Mouse (Mus musculus) embryonic facial prominence, embryonic 13.5 days (tissue): ENCODE results near the gene Gm9745. TPM values are rescaled to one million over a fixed set of nuclear protein-coding genes. Genes with fewer than 3 reads are reported as not detected.
A peak's percentile ranks its signal among the peaks of the same experiment; 100 is the strongest.
"Not testable (repeated sequence)": the region's sequence is repeated elsewhere in the genome, so short reads cannot be mapped to it uniquely, and the experiment has no call there.

Experiments
- ATAC-seq: fragments of 200-750 bp; cut with Nextera tagmentation; 2 replicates; pipeline ENCODE4 v1.8.0; 2017; ENCODE audit warnings: low read depth; ENCODE audit not compliant: insufficient number of reproducible peaks, insufficient read depth, low FRiP score, low TSS enrichment
- H3K27ac ChIP-seq: fragments of 300-500 bp; sonication (generic); 2 replicates; pipeline ENCODE4 v1.5.1; 2015; ENCODE audit warnings: moderate library complexity, mild to moderate bottlenecking, inconsistent platforms
- H3K27me3 ChIP-seq: fragments of 300-500 bp; sonication (generic); 2 replicates; pipeline ENCODE4 v1.6.1; 2015; ENCODE audit warnings: mild to moderate bottlenecking, inconsistent platforms
- H3K36me3 ChIP-seq: fragments of 300-500 bp; sonication (generic); 2 replicates; pipeline ENCODE4 v1.6.1; 2015; ENCODE audit warnings: mild to moderate bottlenecking, inconsistent platforms
- H3K4me1 ChIP-seq: fragments of 300-500 bp; sonication (generic); 2 replicates; pipeline ENCODE4 v1.6.1; 2015; ENCODE audit warnings: inconsistent platforms
- H3K4me2 ChIP-seq: fragments of 300-500 bp; sonication (generic); 2 replicates; pipeline ENCODE4 v1.6.1; 2015; ENCODE audit warnings: moderate library complexity, mild to moderate bottlenecking, inconsistent platforms
- H3K4me3 ChIP-seq: fragments of 300-500 bp; sonication (generic); 2 replicates; pipeline ENCODE4 v1.5.1; 2015; ENCODE audit warnings: mild to moderate bottlenecking, inconsistent platforms
- H3K9ac ChIP-seq: fragments of 300-500 bp; sonication (generic); 2 replicates; pipeline ENCODE4 v1.6.1; 2015; ENCODE audit warnings: mild to moderate bottlenecking, inconsistent platforms
- H3K9me3 ChIP-seq: fragments of 300-500 bp; sonication (generic); 2 replicates; pipeline ENCODE4 v1.6.1; 2016; ENCODE audit warnings: inconsistent platforms
- WGBS: fragments of 180-500 bp; shearing (Covaris S2); methylation state at CpG from one replicate; pipeline ENCODE4 v1.1.7; 2015; ENCODE audit warnings: mixed read lengths; 5-methylcytosine and 5-hydroxymethylcytosine counted together
- polyA plus RNA-seq: library from polyadenylated mRNA; unstranded; fragments of >200 nt; fragmentation: Nextera tagmentation; extraction: Ambion mirVana; gene quantifications from 2 replicates; pipeline ENCODE4 v1.2.1, GENCODE M21; 2015

The Gm9745 gene
- polyA plus RNA-seq, 1 experiment from 2014 or later, result not detected

DNA sequence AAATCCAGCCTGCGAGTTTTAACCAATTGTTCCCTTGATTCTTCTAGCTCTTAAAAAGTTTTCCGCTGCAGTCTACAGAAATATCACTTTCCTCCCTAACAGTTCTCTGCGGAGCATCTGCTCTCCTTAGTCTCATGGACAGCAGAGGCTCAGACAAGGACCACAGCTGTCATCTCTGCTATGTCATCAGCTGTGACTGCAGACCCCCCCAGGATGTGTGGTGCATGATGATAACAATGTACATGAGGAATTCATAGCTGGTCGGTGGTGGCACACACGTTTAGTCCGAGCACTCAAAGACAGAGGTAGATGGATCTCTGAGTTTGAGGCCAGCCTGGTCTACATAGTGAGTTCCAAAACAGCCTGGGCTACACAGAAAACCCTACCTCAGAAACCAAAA lies 11.5 kb upstream of the Gm9745 start:
- H3K4me1 ChIP-seq, H3K4me2 ChIP-seq, H3K27me3 ChIP-seq, H3K36me3 ChIP-seq, ATAC-seq, H3K4me3 ChIP-seq, H3K9ac ChIP-seq, H3K9me3 ChIP-seq, H3K27ac ChIP-seq: not testable (repeated sequence)
- 89% methylated on average over 6 of the region's 6 CpGs for WGBS

DNA sequence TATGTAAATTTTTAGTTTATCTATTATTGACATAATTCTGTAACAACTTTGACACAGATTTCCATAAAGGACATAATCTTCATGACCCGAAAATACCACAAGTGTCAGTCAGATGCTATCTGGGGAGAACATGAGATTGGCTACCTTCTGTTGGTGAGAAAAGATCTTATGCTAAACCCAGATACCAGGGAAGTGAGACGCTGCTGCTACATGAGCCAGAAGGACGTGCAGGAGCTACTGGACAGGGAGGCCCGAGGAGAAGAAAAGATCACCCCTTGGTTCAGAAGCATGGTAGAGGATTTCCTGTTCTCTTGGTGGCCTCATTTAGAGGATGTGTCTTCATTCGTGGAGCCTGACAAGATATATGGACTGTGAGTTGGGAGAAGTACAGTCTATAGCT lies 11.0 kb upstream of the Gm9745 start:
- not testable (repeated sequence) for H3K4me2 ChIP-seq, H3K27me3 ChIP-seq, H3K4me3 ChIP-seq, H3K4me1 ChIP-seq, ATAC-seq, H3K9me3 ChIP-seq, H3K27ac ChIP-seq, H3K36me3 ChIP-seq, H3K9ac ChIP-seq
- WGBS, result 63% methylated on average over 1 of the region's 5 CpGs

DNA sequence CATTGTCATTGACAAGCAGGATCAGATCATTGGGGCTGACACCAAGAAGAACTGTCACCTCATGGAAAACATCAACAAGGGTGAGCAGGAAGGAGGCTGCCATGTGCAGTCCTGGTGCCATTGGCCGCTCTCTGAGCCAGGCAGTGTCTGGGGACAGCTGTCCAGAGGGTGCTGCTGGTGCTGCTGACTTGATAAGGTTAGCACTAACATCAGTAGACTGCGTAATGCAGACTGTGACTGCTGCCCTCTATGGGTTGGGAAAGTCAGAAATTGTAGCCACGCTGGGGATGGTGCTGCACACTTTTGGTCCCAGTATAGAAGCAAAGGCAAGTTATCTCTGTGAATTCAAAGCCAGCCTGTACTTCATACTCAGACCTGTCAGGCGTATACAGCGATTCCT lies 8.8 kb upstream of the Gm9745 start:
- ATAC-seq, H3K4me1 ChIP-seq, H3K27me3 ChIP-seq, H3K4me3 ChIP-seq, H3K27ac ChIP-seq, H3K9ac ChIP-seq, H3K9me3 ChIP-seq, H3K4me2 ChIP-seq, H3K36me3 ChIP-seq: not testable (repeated sequence)
- no CpG with 5 or more reads among the region's 5 CpGs for WGBS

DNA sequence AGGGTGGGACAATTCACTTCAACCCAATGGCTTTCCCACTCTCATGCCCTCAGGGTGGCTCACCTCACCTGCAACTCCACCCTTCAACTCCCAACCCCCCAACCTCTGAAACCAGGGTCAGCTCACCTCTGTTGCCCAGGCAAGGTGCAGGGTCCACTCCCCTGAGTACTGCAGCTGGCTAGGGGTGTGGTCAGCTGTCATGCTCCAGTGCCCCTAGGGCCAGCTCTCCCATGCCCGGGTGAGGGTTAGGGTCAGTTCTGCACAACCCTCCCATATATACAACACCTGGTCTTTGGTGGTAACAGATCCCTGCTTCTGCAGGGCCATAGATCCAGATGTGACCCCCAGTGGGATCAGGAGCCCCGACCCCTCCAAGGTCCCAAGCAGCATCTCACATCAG lies 7.1 kb upstream of the Gm9745 start:
- H3K4me2 ChIP-seq, ATAC-seq: not testable (repeated sequence)
- 68% methylated on average over 2 of the region's 2 CpGs for WGBS

DNA sequence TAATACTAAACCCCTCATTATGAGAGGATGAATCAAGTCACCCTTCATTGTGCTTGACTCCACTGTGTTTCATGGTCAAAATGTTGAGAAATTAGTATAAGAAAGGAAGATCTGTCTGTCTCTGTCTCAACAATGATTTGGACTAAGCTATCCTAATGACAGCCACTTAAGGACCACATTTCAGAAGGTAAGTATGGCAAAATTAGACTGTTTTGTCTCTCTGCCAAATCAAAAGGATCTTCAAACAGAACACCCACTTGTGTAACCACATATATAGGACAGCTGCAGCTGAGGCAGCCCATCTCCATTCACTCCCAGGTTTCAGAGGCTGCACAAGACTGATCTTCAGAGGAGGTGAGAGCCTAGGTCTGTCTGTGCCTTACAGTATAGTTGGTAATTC lies 4.5 kb upstream of the Gm9745 start, which contains the start of gene Idi2:
Idi2 (plus strand) TSS at position 301 of the 400 bp plus-strand sequence.
- not testable (repeated sequence) for H3K4me2 ChIP-seq, H3K36me3 ChIP-seq, ATAC-seq, H3K9me3 ChIP-seq, H3K27ac ChIP-seq, H3K4me1 ChIP-seq, H3K4me3 ChIP-seq, H3K27me3 ChIP-seq, H3K9ac ChIP-seq

More for the DNA sequence above, 7.1 kb upstream of the Gm9745 start:
- not testable (repeated sequence) for H3K4me1 ChIP-seq, H3K27me3 ChIP-seq, H3K4me3 ChIP-seq, H3K9ac ChIP-seq, H3K27ac ChIP-seq, H3K36me3 ChIP-seq, H3K9me3 ChIP-seq

DNA sequence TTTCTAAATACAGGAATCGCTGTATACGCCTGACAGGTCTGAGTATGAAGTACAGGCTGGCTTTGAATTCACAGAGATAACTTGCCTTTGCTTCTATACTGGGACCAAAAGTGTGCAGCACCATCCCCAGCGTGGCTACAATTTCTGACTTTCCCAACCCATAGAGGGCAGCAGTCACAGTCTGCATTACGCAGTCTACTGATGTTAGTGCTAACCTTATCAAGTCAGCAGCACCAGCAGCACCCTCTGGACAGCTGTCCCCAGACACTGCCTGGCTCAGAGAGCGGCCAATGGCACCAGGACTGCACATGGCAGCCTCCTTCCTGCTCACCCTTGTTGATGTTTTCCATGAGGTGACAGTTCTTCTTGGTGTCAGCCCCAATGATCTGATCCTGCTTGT lies 4.2 kb downstream of the Gm9745 start:
- not testable (repeated sequence) for H3K4me3 ChIP-seq
- no CpG with 5 or more reads among the region's 5 CpGs for WGBS

DNA sequence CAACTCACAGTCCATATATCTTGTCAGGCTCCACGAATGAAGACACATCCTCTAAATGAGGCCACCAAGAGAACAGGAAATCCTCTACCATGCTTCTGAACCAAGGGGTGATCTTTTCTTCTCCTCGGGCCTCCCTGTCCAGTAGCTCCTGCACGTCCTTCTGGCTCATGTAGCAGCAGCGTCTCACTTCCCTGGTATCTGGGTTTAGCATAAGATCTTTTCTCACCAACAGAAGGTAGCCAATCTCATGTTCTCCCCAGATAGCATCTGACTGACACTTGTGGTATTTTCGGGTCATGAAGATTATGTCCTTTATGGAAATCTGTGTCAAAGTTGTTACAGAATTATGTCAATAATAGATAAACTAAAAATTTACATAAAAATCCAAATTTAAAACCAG lies 6.3 kb downstream of the Gm9745 start:
- H3K9me3 ChIP-seq, H3K4me3 ChIP-seq, H3K36me3 ChIP-seq, H3K9ac ChIP-seq, H3K27me3 ChIP-seq, H3K27ac ChIP-seq, ATAC-seq, H3K4me1 ChIP-seq, H3K4me2 ChIP-seq: not testable (repeated sequence)
- WGBS, result 40% methylated on average over 1 of the region's 5 CpGs

More for the DNA sequence above, 4.2 kb downstream of the Gm9745 start:
- not testable (repeated sequence) for H3K9me3 ChIP-seq, H3K27ac ChIP-seq, H3K27me3 ChIP-seq, H3K9ac ChIP-seq, ATAC-seq, H3K4me2 ChIP-seq, H3K4me1 ChIP-seq, H3K36me3 ChIP-seq

DNA sequence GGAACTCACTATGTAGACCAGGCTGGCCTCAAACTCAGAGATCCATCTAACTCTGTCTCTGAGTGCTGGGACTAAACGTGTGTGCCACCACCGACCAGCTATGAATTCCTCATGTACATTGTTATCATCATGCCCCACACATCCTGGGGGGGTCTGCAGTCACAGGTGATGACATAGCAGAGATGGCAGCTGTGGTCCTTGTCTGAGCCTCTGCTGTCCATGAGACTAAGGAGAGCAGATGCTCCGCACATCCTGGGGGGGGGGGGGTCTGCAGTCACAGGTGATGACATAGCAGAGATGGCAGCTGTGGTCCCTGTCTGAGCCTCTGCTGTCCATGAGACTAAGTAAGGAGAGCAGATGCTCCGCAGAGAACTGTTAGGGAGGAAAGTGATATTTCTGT lies 6.9 kb downstream of the Gm9745 start:
- ATAC-seq, result peak; percentile 43; the same call in 1 of the 2 replicates
- not testable (repeated sequence) for H3K9ac ChIP-seq, H3K4me3 ChIP-seq, H3K27ac ChIP-seq, H3K27me3 ChIP-seq, H3K4me2 ChIP-seq, H3K36me3 ChIP-seq, H3K9me3 ChIP-seq, H3K4me1 ChIP-seq
- WGBS, result 89% methylated on average over 4 of the region's 4 CpGs

DNA sequence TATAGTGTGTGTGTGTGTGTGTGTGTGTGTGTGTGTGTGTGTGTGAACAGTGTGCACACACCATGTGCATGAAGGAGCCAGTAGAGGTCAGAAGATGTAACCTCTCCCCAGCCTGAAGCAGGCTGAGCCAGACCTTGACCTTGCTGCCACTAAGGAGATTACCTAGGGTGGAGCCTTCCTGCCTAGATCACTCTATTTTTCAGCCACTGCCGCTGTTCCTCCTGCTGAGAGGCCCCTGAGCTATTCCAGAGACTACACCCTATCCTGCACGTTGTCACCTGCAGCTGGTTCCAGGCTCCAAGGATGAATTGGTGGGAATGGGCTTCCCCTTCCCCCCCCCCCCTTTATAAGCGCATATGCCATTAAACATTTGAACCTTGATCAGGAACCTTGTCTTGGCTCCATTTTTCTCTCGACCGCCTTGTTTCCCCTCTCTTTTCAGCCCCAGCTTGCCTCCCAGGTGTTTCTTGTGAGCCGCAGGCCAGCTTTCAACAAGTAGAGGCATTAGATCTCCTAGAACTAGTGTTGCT lies 10.4 kb downstream of the Gm9745 start:
- H3K4me1 ChIP-seq, H3K27ac ChIP-seq, H3K27me3 ChIP-seq, H3K4me2 ChIP-seq, H3K9me3 ChIP-seq, H3K4me3 ChIP-seq, H3K9ac ChIP-seq, H3K36me3 ChIP-seq, ATAC-seq: not testable (repeated sequence)
- 76% methylated on average over 6 of the region's 6 CpGs for WGBS

DNA sequence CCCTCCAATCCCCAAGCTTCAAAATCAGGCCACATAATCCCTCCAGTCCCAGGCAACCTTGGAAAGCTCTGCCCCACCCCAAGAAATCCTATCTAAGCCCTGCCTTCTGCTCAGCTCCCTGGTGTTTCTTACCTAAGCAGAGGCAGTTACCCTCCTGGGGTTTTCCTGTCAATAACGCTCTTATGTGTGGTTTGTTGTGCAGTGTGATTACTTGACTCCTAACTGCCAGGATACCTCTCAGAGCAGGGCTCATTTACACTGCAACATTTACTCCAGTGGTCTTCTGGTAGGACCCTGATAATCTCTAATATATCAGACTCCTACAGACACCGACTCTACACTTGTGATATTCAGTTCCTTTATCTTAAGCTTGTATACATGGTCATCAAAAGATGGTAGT lies 14.5 kb downstream of the Gm9745 start:
- H3K4me3 ChIP-seq, result no peak overlapping the region
- H3K4me2 ChIP-seq, result no peak overlapping the region
- H3K27me3 ChIP-seq, result no peaks in the 10 kb centered on the region
- no peak for ATAC-seq
- H3K9me3 ChIP-seq, result no peaks in the 10 kb centered on the region
- no peaks in the 10 kb centered on the region for H3K4me1 ChIP-seq
- H3K36me3 ChIP-seq, result no peaks in the 10 kb centered on the region
- 70% methylated on average over 2 of the region's 2 CpGs for WGBS
- H3K27ac ChIP-seq, result no peak overlapping the region
- H3K9ac ChIP-seq, result no peak overlapping the region

DNA sequence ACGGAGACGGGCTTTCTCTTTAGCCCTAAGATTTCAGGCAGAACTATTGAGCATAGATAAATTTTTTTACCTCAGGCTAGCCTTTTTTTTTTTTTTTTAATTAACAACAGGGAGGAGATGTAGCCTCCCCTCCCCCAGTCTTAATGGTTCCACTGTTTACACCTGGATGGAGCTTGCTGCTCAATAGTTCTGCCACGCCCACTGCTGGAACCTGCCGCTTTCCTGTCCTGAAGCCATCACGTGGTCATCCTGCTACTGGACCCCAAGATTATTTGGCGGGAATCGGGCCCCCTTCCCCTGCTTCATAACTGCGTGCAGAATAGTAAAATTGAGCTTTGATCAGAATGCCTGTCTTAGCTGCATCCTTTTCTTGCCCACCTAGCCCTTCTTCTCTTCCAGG lies 34.1 kb downstream of the Gm9745 start:
- H3K9me3 ChIP-seq, ATAC-seq, H3K27ac ChIP-seq, H3K4me3 ChIP-seq, H3K9ac ChIP-seq, H3K4me2 ChIP-seq, H3K36me3 ChIP-seq, H3K4me1 ChIP-seq, H3K27me3 ChIP-seq: not testable (repeated sequence)
- whole genome bisulfite sequencing, result 90% methylated on average over 8 of the region's 8 CpGs

DNA sequence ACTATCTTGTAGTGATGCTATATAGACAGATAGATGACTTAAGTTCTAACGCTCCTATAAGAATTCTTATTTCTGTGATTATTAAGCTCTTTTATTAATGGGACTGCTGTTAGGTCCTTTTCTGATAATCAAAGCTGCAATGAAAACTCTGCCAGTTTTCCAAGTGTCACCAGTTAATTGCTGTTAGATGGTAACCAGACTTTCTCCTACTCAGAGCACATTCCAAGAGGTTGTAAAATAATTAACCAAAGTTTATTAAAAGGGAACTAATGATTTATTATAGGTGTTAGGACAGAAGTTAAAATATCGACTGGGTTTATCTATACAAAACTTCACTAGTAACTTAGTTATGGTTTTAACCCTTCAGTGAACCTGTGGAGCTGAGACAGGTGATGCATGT lies 42.0 kb downstream of the Gm9745 start:
- H3K4me3 ChIP-seq, H3K4me1 ChIP-seq, ATAC-seq, H3K36me3 ChIP-seq, H3K27me3 ChIP-seq, H3K27ac ChIP-seq, H3K9ac ChIP-seq, H3K4me2 ChIP-seq: not testable (repeated sequence)
- WGBS, result 84% methylated on average over 2 of the region's 2 CpGs
- peaks cover 10% of the 10 kb centered on the region for H3K9me3 ChIP-seq
